Mouse (Mus musculus) limb, embryonic 13.5 days (tissue): Measurements from ENCODE around the gene Frmd8. TPM values are rescaled to one million over a fixed set of nuclear protein-coding genes. Genes with fewer than 3 reads are reported as not detected.

Source experiments
- ATAC-seq: fragments of 200-750 bp; cut with Nextera tagmentation; 2 replicates; pipeline ENCODE4 v1.8.0; 2017; ENCODE audit warnings: low read depth, moderate number of reproducible peaks, moderate TSS enrichment; ENCODE audit not compliant: low FRiP score
- H3K27ac ChIP-seq: fragments of 300-500 bp; sonication (generic); 2 replicates; pipeline ENCODE4 v1.5.1; 2015; ENCODE audit warnings: inconsistent platforms, mild to moderate bottlenecking, moderate library complexity
- H3K27me3 ChIP-seq: fragments of 300-500 bp; sonication (generic); 2 replicates; pipeline ENCODE4 v1.6.1; 2015; ENCODE audit warnings: mild to moderate bottlenecking, inconsistent platforms
- H3K36me3 ChIP-seq: fragments of 300-500 bp; sonication (generic); 2 replicates; pipeline ENCODE4 v1.6.1; 2015; ENCODE audit warnings: inconsistent platforms, mild to moderate bottlenecking, moderate library complexity
- H3K4me1 ChIP-seq: fragments of 300-500 bp; sonication (generic); 2 replicates; pipeline ENCODE4 v1.6.1; 2015; ENCODE audit warnings: inconsistent platforms
- H3K4me2 ChIP-seq: fragments of 300-500 bp; sonication (generic); replicated peaks from 2 replicates; pipeline ENCODE4 v1.6.1; 2015; ENCODE audit warnings: inconsistent platforms, mild to moderate bottlenecking, moderate library complexity
- H3K4me3 ChIP-seq: fragments of 300-500 bp; sonication (generic); 2 replicates; pipeline ENCODE4 v1.5.1; 2015; ENCODE audit warnings: moderate library complexity, mild to moderate bottlenecking, inconsistent platforms
- H3K9ac ChIP-seq: fragments of 300-500 bp; sonication (generic); 2 replicates; pipeline ENCODE4 v1.6.1; 2015; ENCODE audit warnings: mild to moderate bottlenecking, inconsistent platforms
- H3K9me3 ChIP-seq: fragments of 300-500 bp; sonication (generic); 2 replicates; pipeline ENCODE4 v1.6.1; 2016; ENCODE audit warnings: inconsistent platforms
- WGBS: fragments of 180-500 bp; shearing (Covaris S2); methylation state at CpG from one replicate; pipeline ENCODE4 v1.1.7; 2015; 5-methylcytosine and 5-hydroxymethylcytosine counted together
- polyA plus RNA-seq: library from polyadenylated mRNA; unstranded; fragments of >200 nt; fragmentation: Nextera tagmentation; extraction: Ambion mirVana; gene quantifications from 2 replicates; pipeline ENCODE4 v1.2.1, GENCODE M21; 2015

Frmd8 gene
- polyA plus RNA-seq, 1 experiment from 2014 or later = 32.2 TPM

DNA sequence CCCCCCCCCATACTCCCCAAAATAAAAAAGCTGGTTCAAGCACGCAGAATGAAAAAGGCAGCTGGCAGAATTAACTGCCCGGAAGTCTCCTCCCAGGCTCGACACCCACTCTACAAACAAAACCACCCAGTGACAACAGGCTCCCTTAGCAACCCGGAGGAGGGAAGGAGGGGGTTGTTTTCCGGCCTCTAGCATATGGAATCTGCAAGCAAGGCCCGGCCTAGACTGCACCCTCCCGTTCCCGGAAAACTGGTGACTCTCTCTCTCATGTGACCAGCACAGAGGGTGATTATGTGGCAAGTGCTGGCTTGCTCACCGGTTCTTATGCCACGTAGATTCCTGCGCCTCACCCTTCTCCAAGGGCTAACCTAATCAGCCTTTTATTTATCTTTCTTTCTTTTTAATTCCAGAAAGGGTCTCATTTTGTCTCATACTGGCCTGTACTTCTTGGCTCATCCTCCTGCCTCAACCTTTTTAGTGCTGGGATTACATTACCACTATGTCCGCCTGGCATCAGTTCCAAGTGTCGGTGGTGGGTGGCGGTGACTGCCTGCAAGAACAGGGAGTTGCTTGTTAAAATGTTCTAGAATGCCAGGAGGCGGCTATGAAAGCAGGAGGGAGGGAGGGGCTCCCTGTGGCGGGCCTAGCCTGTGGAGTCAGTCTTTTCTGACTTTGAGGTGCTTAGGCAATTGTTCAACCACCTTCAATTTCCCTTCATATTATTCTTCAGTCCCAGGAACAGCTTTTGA is 28.3 kb downstream of the Frmd8 start:
- peak overlapping the region; percentile 97 for H3K27ac ChIP-seq
- ATAC-seq = peak; percentile 84
- peak overlapping the region; percentile 42 for H3K4me3 ChIP-seq
- H3K9me3 ChIP-seq = no peaks in the 10 kb centered on the region
- WGBS = 3% methylated on average over 16 of the region's 16 CpGs
- H3K27me3 ChIP-seq = no peaks in the 10 kb centered on the region
- H3K36me3 ChIP-seq = peaks cover 5% of the 10 kb centered on the region
- peak overlapping the region; percentile 71 for H3K4me2 ChIP-seq
- peaks cover 82% of the 10 kb centered on the region for H3K4me1 ChIP-seq
- peak overlapping the region; percentile 56 for H3K9ac ChIP-seq

DNA sequence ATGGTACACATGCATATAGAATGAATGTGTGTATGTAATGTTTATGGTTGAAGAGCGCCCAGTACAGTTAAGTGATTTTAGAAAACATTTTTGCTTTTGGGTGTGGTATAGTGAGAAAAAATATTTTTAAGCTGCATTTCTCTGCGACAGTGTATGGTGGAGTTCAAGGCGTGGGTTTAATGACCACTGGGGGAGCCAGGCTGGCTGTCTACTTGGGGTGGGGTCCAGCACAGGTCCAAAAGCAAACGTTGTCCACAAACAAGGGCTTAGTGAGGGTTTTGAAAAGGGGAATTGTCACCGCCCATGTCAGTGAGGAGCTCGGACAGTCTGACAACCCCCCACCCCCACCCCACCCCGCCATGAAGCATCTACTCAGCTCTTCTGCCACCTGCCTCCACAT is 28.9 kb downstream of the Frmd8 start:
- Histone ChIP-seq H3K4me3 (peak overlapping the region; percentile 42), H3K4me2 (peak overlapping the region; percentile 71), H3K27me3 (no peaks in the 10 kb centered on the region), H3K9me3 (no peaks in the 10 kb centered on the region), H3K27ac (peak overlapping the region; percentile 97), H3K4me1 (peaks cover 88% of the 10 kb centered on the region), H3K9ac (peak overlapping the region; percentile 56), H3K36me3 (no peaks in the 10 kb centered on the region)
- 1% methylated on average over 7 of the region's 7 CpGs for WGBS
- ATAC-seq = peak; percentile 41; the same call in 1 of the 2 replicates

DNA sequence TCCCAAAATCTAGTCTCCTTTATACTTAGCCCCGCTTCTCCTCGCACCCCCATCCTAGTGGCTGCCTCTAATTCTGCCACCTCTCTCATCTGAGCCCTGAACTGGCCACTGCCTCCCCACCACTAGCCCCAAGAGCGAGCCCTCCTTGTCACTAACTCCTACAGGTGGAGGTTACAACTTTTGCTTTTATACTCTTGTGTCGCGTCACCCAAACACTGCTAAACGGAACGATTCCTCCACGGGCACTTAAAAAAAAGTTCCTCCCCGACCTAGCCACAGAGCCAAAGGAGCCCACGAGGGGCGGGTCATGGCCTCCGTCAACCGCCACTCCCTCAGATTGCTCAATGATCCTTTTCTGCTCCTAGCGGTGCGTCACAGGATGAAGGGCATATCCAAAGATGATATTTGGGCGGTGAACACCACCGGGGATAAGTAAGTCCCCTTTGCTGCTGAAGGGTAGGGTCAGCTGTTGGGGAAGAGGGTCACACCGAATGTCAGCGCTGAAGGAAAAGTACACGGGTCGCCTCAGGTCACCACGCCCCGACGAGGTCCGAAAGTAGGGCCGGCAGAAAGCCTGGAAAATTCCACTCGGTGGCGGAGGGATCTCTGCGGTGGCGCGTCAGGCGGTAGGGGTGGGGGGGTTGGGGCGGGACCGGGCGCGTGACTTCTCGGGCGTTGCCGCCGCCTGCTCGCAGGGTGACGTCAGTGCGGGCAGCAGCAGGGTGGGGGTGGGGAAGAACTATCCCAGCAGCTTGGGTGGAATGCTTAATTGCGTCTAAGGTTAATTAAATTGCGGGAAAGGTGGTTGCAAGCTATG is 29.5 kb downstream of the Frmd8 start:
- H3K27ac ChIP-seq = peak overlapping the region; percentile 97
- H3K9me3 ChIP-seq = no peaks in the 10 kb centered on the region
- H3K4me3 ChIP-seq = peak overlapping the region; percentile 42
- WGBS = 5% methylated on average over 45 of the region's 45 CpGs
- ATAC-seq = peak; percentile 45
- no peaks in the 10 kb centered on the region for H3K36me3 ChIP-seq
- peaks cover 88% of the 10 kb centered on the region for H3K4me1 ChIP-seq
- peak overlapping the region; percentile 71 for H3K4me2 ChIP-seq
- H3K9ac ChIP-seq = peak overlapping the region; percentile 68
- no peaks in the 10 kb centered on the region for H3K27me3 ChIP-seq

DNA sequence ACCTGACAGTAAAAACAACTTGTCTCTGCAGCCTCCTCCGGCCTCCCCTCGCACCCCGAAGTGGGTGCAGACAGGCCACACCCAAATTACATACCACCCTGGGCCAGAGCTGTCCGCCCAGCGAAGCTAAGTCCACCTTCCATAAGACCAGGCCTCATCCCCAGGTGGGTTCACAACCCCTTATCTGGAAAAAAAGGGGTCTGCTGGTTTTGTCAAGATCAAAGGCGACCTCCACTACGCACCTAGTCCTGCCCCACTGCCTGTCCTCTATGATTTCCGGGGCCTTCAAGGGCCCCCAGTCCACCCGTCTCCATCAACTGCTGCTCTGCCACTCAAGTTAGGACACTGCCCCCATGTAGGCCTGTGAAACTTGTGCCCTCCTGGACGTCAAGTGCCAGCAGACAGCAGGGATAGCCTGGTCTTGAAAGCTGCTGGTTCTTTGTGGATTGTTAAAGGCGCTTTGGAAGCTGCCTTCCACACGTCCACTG is 30.2 kb downstream of the Frmd8 start:
- peaks cover 89% of the 10 kb centered on the region for H3K4me1 ChIP-seq
- H3K4me2 ChIP-seq = peak overlapping the region; percentile 71
- H3K36me3 ChIP-seq = no peaks in the 10 kb centered on the region
- 73% methylated on average over 12 of the region's 12 CpGs for WGBS
- H3K27me3 ChIP-seq = no peaks in the 10 kb centered on the region
- peak overlapping the region; percentile 68 for H3K9ac ChIP-seq
- peak overlapping the region; percentile 42 for H3K4me3 ChIP-seq
- no peak for ATAC-seq
- H3K27ac ChIP-seq = peak overlapping the region; percentile 97
- H3K9me3 ChIP-seq = no peaks in the 10 kb centered on the region

DNA sequence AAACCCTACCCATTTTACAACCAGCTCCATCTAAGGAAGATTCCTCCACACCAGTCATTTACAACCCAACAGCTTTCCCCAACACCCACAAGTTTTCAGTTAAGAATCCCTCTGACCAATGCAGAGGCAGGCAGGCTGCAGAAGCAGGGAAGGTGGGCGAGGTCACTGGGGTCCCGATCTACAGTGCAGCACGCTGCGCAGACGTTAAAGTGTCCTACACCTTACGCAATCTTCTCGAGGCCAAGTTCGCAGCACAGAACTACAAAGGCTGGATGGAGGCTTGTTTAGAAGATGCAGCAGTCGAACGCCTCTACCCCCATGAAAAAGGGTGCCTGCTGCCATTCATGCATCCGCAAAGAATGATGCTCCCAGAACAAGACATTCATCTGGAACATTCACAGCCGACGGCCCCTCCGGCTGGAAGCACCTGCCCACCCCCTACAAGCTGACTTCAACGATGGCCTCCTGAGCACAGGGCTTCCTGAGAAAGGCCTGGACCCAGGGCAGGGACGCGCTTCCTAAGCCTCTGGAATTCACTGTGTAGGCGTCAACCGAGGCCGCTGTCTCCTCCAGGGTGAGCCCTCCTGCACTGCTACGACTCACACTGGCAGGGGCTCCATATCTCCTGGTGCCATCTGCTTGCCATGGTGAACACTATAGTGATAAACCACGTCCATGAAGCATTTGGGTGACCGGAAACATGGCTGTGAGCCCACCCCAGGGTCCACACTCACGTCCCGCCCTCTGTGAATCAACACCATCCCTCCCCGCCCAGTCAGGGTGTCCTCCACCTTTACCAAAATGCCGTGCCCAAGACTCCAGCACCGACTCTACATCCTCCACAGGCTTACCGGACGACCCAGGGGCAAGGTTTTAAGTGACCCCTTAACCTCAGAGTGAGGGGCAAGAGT is 31.0 kb downstream of the Frmd8 start:
- Histone ChIP-seq H3K27ac (peak overlapping the region; percentile 97; the same call in 1 of the 2 replicates), H3K9me3 (no peaks in the 10 kb centered on the region), H3K4me3 (peak overlapping the region; percentile 42), H3K4me1 (peaks cover 86% of the 10 kb centered on the region), H3K4me2 (peak overlapping the region; percentile 71), H3K9ac (peak overlapping the region; percentile 68), H3K27me3 (no peaks in the 10 kb centered on the region), H3K36me3 (no peaks in the 10 kb centered on the region)
- ATAC-seq = no peak
- WGBS = 83% methylated on average over 30 of the region's 30 CpGs

DNA sequence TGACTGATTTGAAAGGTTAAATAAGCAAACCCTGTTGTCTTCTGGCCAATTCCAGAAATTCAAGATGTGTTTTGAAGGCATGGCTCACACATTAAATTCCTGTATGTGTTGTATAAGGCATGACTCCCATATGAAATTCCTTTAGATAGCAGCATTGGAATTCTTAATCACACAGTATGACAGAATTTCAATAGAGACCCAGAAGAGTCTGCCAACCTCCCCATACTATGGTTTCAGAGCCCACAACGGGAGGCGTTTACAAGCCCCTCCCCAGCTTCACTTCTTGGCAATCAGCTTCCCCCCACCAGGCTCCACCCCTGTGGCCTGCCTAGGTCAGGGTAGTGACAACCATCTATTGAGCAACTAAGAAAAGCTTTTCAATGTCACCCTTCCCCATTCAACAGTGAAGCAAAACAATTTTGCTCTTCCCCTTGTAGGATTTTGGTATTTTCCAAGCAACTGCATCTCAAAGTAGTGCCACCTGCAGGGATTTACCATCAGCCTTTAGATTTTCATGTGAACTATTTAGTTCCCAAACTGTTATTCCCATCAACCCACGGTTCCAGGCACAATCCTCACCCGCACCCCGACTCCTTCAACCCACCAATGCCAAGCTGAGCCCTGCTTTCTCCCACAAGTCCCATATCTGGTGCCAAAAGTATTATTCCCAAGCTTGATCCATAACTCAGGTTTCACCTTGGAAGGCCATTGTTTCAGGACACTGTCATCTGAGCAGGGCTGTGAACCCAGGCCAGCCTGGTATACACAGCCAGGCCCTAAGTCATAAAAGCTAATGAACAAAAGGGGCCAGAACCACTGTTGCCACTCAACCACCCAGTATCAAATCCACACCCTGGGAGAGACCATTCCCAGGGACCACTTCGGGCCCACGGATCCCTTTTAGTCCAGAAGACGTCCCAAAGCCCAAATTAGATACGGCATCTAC is 32.0 kb downstream of the Frmd8 start:
- no peak overlapping the region; the same call in 1 of the 2 replicates for H3K9ac ChIP-seq
- no peaks in the 10 kb centered on the region for H3K27me3 ChIP-seq
- peak overlapping the region; percentile 71 for H3K4me2 ChIP-seq
- H3K4me1 ChIP-seq = peaks cover 76% of the 10 kb centered on the region
- WGBS = 69% methylated on average over 9 of the region's 9 CpGs
- peak overlapping the region; percentile 42 for H3K4me3 ChIP-seq
- peak overlapping the region; percentile 7; the same call in 1 of the 2 replicates for H3K27ac ChIP-seq
- H3K9me3 ChIP-seq = no peaks in the 10 kb centered on the region
- no peak for ATAC-seq
- H3K36me3 ChIP-seq = no peaks in the 10 kb centered on the region

DNA sequence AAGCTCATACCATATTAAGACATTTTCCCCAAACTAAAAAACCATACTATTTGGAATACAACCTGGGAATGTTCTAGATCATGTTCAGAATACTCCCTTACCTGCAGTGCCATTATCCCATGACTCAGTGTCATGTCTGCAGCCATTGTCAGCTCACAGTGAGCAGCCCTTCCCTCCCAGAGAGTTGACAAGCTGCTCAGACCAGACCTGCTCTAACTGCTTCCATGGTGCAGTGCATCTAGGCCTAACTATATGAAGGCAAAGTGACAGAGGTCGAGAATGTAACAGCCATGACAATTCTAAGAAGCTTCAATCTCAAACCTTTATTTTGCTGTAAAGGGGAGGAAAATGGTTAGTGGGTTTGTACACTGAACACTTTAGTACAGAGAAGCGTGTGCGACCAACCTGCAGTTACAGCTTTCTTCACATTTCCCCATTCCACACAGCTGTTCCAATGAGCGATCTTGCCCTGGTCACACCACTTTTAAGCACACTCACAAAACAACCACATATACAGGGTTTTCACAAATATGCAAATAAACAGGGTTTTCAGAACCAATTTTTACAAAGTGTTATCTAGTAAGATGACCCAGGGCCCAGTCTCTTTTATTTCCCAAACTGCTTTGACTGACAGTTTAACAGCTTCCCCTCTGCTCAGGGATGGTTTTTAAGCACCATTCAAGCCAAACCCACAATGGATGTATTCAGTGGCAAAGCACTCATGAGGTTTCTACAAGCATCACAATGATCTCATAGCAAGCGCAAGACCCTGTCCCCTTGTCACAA is 32.9 kb downstream of the Frmd8 start:
- WGBS = 78% methylated on average over 5 of the region's 5 CpGs
- no peaks in the 10 kb centered on the region for H3K9me3 ChIP-seq
- no peaks in the 10 kb centered on the region for H3K27me3 ChIP-seq
- peaks cover 67% of the 10 kb centered on the region for H3K4me1 ChIP-seq
- H3K9ac ChIP-seq = peak overlapping the region; percentile 9; the same call in 1 of the 2 replicates
- H3K4me3 ChIP-seq = peak overlapping the region; percentile 42; the same call in 1 of the 2 replicates
- no peaks in the 10 kb centered on the region for H3K36me3 ChIP-seq
- peak overlapping the region; percentile 72; the same call in 1 of the 2 replicates for H3K27ac ChIP-seq
- no peak for ATAC-seq
- H3K4me2 ChIP-seq = peak overlapping the region; percentile 71

DNA sequence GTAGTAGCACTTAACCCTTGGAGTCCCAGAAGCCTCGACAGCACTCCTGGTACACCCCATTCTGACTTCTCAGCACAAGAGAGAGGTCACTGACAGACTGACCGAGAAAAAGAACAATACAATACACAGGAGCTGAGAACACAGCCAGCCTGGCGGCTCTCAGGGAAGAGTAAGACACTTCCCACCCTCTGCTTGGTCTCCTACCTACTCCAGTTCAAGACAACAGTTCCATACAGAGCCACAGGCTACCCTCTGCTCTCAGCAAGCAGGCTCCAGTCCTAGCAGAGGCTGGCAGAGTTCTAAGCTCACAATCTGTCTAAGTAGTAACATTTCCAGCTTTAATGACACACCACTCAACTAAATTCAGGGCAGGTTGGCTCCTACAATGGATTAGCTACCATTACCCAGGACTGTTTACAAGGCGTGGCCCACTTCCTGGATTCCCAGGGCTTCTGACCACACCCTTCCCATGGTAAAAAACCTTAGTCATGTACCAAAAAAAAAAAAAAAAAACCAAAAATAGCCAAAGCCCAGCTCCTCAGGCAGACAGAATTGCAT is 33.6 kb downstream of the Frmd8 start:
- Histone ChIP-seq H3K9me3 (no peaks in the 10 kb centered on the region), H3K36me3 (no peaks in the 10 kb centered on the region), H3K27me3 (no peaks in the 10 kb centered on the region), H3K27ac (no peak overlapping the region), H3K4me2 (peak overlapping the region; percentile 71), H3K9ac (no peak overlapping the region), H3K4me1 (peaks cover 60% of the 10 kb centered on the region), H3K4me3 (no peak overlapping the region)
- WGBS = 71% methylated on average over 4 of the region's 4 CpGs
- ATAC-seq = no peak

DNA sequence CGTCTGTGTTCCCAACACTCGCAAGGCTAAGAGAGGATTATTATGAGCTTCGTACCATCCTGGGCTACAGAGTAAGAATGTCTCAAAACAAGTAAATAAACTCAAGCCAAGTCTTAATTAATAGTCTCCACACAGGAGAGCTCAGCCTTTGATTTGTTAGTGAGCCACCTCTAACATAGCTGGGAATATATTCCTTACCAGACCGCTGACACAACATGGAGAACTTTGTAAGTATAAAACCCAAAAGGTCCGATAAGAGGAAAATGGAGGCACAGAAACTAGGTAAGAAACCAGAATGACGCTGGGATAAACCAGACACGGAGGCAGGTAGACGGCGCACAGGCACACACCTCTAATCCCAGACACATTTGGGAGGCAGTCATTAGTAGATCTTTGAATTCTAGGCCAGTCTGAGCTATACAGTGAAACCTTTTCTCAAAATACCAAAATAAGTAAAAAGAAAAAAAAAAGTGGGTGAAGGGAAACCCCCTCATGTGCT is 34.1 kb downstream of the Frmd8 start:
- H3K27ac ChIP-seq = no peak overlapping the region
- no peaks in the 10 kb centered on the region for H3K9me3 ChIP-seq
- H3K9ac ChIP-seq = no peak overlapping the region
- 80% methylated on average over 9 of the region's 9 CpGs for WGBS
- no peak for ATAC-seq
- peaks cover 55% of the 10 kb centered on the region for H3K4me1 ChIP-seq
- H3K27me3 ChIP-seq = no peaks in the 10 kb centered on the region
- H3K4me3 ChIP-seq = no peak overlapping the region
- peak overlapping the region; percentile 71; the same call in 1 of the 2 replicates for H3K4me2 ChIP-seq
- H3K36me3 ChIP-seq = no peaks in the 10 kb centered on the region
